Mouse (Mus musculus) forebrain, embryonic 10.5 days (tissue): ENCODE results near the gene Rgs7. TPM values are rescaled to one million over a fixed set of nuclear protein-coding genes. Genes with fewer than 3 reads are reported as not detected.

Experiments
- DNase-seq: peaks from one replicate; pipeline ENCODE4 v3.0.0-alpha.2; 2017; ENCODE audit warnings: low spot score; ENCODE audit errors: extremely low spot score
- H3K27ac ChIP-seq: fragments of 300-500 bp; sonication (generic); 2 replicates; pipeline ENCODE4 v1.5.1; 2016; ENCODE audit warnings: mild to moderate bottlenecking
- H3K27me3 ChIP-seq: fragments of 300-500 bp; sonication (generic); 2 replicates; pipeline ENCODE4 v1.6.1; 2016; ENCODE audit warnings: mild to moderate bottlenecking; ENCODE audit not compliant: poor library complexity, severe bottlenecking
- H3K36me3 ChIP-seq: fragments of 300-500 bp; sonication (generic); replicated peaks from 2 replicates; pipeline ENCODE4 v1.6.1; 2016; ENCODE audit warnings: mild to moderate bottlenecking, moderate library complexity
- H3K4me1 ChIP-seq: fragments of 300-500 bp; sonication (generic); 2 replicates; pipeline ENCODE4 v1.6.1; 2016
- H3K4me3 ChIP-seq: fragments of 300-500 bp; sonication (generic); 2 replicates; pipeline ENCODE4 v1.5.1; 2016; ENCODE audit warnings: mild to moderate bottlenecking, moderate library complexity
- H3K9me3 ChIP-seq: fragments of 300-500 bp; sonication (generic); 2 replicates; pipeline ENCODE4 v1.6.1; 2016; ENCODE audit warnings: mild to moderate bottlenecking, moderate library complexity
- WGBS: fragments of 180-500 bp; shearing (Covaris S2); methylation state at CpG from one replicate; pipeline ENCODE4 v1.1.7; 2016; 5-methylcytosine and 5-hydroxymethylcytosine counted together
- polyA plus RNA-seq: library from polyadenylated mRNA; unstranded; fragments of >200 nt; fragmentation: Nextera tagmentation; extraction: Ambion mirVana; gene quantifications from 2 replicates; pipeline ENCODE4 v1.2.1, GENCODE M21; 2016

Gene Rgs7
- polyA plus RNA-seq, 1 experiment from 2014 or later: 1.3 TPM

GRCm38 (mm10) chr1:175415728-175416127 lies 76.6 kb downstream of the Rgs7 start:
- Histone ChIP-seq H3K27ac (no peak overlapping the region), H3K4me1 (peaks cover 18% of the 10 kb centered on the region), H3K27me3 (no peaks in the 10 kb centered on the region), H3K4me3 (no peak overlapping the region), H3K9me3 (no peaks in the 10 kb centered on the region), H3K36me3 (no peaks in the 10 kb centered on the region)
- 31% methylated on average over 9 of the region's 9 CpGs for WGBS
- DNase-seq: no peak

- Histone ChIP-seq H3K36me3 (no peaks in the 10 kb centered on the region), H3K4me1 (peaks cover 19% of the 10 kb centered on the region), H3K27me3 (no peaks in the 10 kb centered on the region), H3K27ac (no peak overlapping the region), H3K9me3 (no peaks in the 10 kb centered on the region), H3K4me3 (no peak overlapping the region)
- 26% methylated on average over 3 of the region's 3 CpGs for WGBS
- DNase-seq: no peak
Measured at GRCm38 (mm10) chr1:175410399-175410798, 81.9 kb downstream of the Rgs7 start.

- Histone ChIP-seq H3K36me3 (no peaks in the 10 kb centered on the region), H3K9me3 (peaks cover 4% of the 10 kb centered on the region; the same call in 1 of the 2 replicates), H3K27ac (no peak overlapping the region), H3K27me3 (no peaks in the 10 kb centered on the region), H3K4me1 (no peaks in the 10 kb centered on the region), H3K4me3 (no peak overlapping the region)
- no peak for DNase-seq
- WGBS: 87% methylated on average over 4 of the region's 4 CpGs
Measured at GRCm38 (mm10) chr1:175391894-175392293, 100.4 kb downstream of the Rgs7 start.

GRCm38 (mm10) chr1:175389250-175389649 lies 103.0 kb downstream of the Rgs7 start:
- H3K27me3 ChIP-seq: no peaks in the 10 kb centered on the region
- no peaks in the 10 kb centered on the region for H3K36me3 ChIP-seq
- DNase-seq: no peak
- no peak overlapping the region for H3K4me3 ChIP-seq
- H3K9me3 ChIP-seq: no peaks in the 10 kb centered on the region
- H3K27ac ChIP-seq: no peak overlapping the region
- H3K4me1 ChIP-seq: peaks cover 13% of the 10 kb centered on the region
- WGBS: 82% methylated on average over 5 of the region's 5 CpGs

- no peak overlapping the region for H3K27ac ChIP-seq
- H3K27me3 ChIP-seq: no peaks in the 10 kb centered on the region
- H3K9me3 ChIP-seq: no peaks in the 10 kb centered on the region
- no peaks in the 10 kb centered on the region for H3K36me3 ChIP-seq
- 20% methylated on average over 3 of the region's 3 CpGs for WGBS
- no peak overlapping the region for H3K4me3 ChIP-seq
- peak; percentile 16 for DNase-seq
- peaks cover 13% of the 10 kb centered on the region for H3K4me1 ChIP-seq
Measured at GRCm38 (mm10) chr1:175385581-175386235, 106.6 kb downstream of the Rgs7 start.

- Histone ChIP-seq H3K27ac (no peak overlapping the region), H3K9me3 (no peaks in the 10 kb centered on the region), H3K36me3 (no peaks in the 10 kb centered on the region), H3K4me3 (no peak overlapping the region), H3K27me3 (no peaks in the 10 kb centered on the region), H3K4me1 (peaks cover 7% of the 10 kb centered on the region)
- DNase-seq: no peak
Measured at GRCm38 (mm10) chr1:175372571-175372970, 119.7 kb downstream of the Rgs7 start.

GRCm38 (mm10) chr1:175368062-175368461 lies 124.2 kb downstream of the Rgs7 start:
- Histone ChIP-seq H3K27me3 (no peaks in the 10 kb centered on the region), H3K36me3 (no peaks in the 10 kb centered on the region), H3K9me3 (no peaks in the 10 kb centered on the region), H3K4me1 (no peaks in the 10 kb centered on the region), H3K4me3 (no peak overlapping the region), H3K27ac (no peak overlapping the region)
- WGBS: 88% methylated on average over 2 of the region's 2 CpGs
- DNase-seq: no peak

GRCm38 (mm10) chr1:175363606-175364005 lies 128.7 kb downstream of the Rgs7 start:
- 94% methylated on average over 3 of the region's 3 CpGs for WGBS
- no peak overlapping the region for H3K27ac ChIP-seq
- H3K27me3 ChIP-seq: no peaks in the 10 kb centered on the region
- peaks cover 9% of the 10 kb centered on the region for H3K4me1 ChIP-seq
- H3K36me3 ChIP-seq: no peaks in the 10 kb centered on the region
- H3K9me3 ChIP-seq: no peaks in the 10 kb centered on the region
- no peak overlapping the region for H3K4me3 ChIP-seq
- no peak for DNase-seq

GRCm38 (mm10) chr1:175359411-175360366 lies 132.6 kb downstream of the Rgs7 start:
- no peak for DNase-seq
- Histone ChIP-seq H3K9me3 (no peaks in the 10 kb centered on the region), H3K4me1 (peaks cover 9% of the 10 kb centered on the region), H3K36me3 (no peaks in the 10 kb centered on the region), H3K27ac (no peak overlapping the region), H3K4me3 (no peak overlapping the region), H3K27me3 (no peaks in the 10 kb centered on the region)
- WGBS: 52% methylated on average over 7 of the region's 7 CpGs

- no peak overlapping the region for H3K27ac ChIP-seq
- H3K36me3 ChIP-seq: no peaks in the 10 kb centered on the region
- H3K9me3 ChIP-seq: no peaks in the 10 kb centered on the region
- H3K27me3 ChIP-seq: no peaks in the 10 kb centered on the region
- H3K4me1 ChIP-seq: no peaks in the 10 kb centered on the region
- no peak for DNase-seq
- H3K4me3 ChIP-seq: no peak overlapping the region
- WGBS: 89% methylated on average over 4 of the region's 4 CpGs
Measured at GRCm38 (mm10) chr1:175352921-175353320, 139.4 kb downstream of the Rgs7 start.

- Histone ChIP-seq H3K36me3 (no peaks in the 10 kb centered on the region), H3K9me3 (no peaks in the 10 kb centered on the region), H3K4me1 (no peaks in the 10 kb centered on the region), H3K27me3 (no peaks in the 10 kb centered on the region), H3K4me3 (no peak overlapping the region), H3K27ac (no peak overlapping the region)
- DNase-seq: no peak
- 97% methylated on average over 1 of the region's 1 CpGs for WGBS
Measured at GRCm38 (mm10) chr1:175346162-175346561, 146.1 kb downstream of the Rgs7 start.

- Histone ChIP-seq H3K4me3 (no peak overlapping the region), H3K27me3 (no peaks in the 10 kb centered on the region), H3K4me1 (no peaks in the 10 kb centered on the region), H3K27ac (no peak overlapping the region), H3K9me3 (no peaks in the 10 kb centered on the region), H3K36me3 (no peaks in the 10 kb centered on the region)
- WGBS: 73% methylated on average over 4 of the region's 4 CpGs
- DNase-seq: no peak
Measured at GRCm38 (mm10) chr1:175336191-175336590, 156.1 kb downstream of the Rgs7 start.
